Mouse (Mus musculus) forebrain, embryonic 16.5 days (tissue): ENCODE measurements around the gene Sept4. TPM values are rescaled to one million over a fixed set of nuclear protein-coding genes. Genes with fewer than 3 reads are reported as not detected.

ENCODE experiments used
- ATAC-seq: fragments of 200-750 bp; cut with Nextera tagmentation; 2 replicates; pipeline ENCODE4 v1.8.0; 2017; ENCODE audit warnings: mild to moderate bottlenecking, moderate library complexity
- H3K27ac ChIP-seq: fragments of 300-500 bp; sonication (generic); 2 replicates; pipeline ENCODE4 v1.5.1; 2014; ENCODE audit warnings: low read length, control low read depth
- H3K27me3 ChIP-seq: fragments of 300-500 bp; sonication (generic); replicated peaks from 2 replicates; pipeline ENCODE4 v1.6.1; 2014; ENCODE audit warnings: low read length; ENCODE audit not compliant: control insufficient read depth, insufficient read depth
- H3K36me3 ChIP-seq: fragments of 300-500 bp; sonication (generic); 2 replicates; pipeline ENCODE4 v1.6.1; 2014; ENCODE audit not compliant: control insufficient read depth, insufficient read depth
- H3K4me1 ChIP-seq: fragments of 300-500 bp; sonication (generic); replicated peaks from 2 replicates; pipeline ENCODE4 v1.6.1; 2014; ENCODE audit warnings: low read length; ENCODE audit not compliant: control insufficient read depth, insufficient read depth
- H3K4me2 ChIP-seq: fragments of 300-500 bp; sonication (generic); 2 replicates; pipeline ENCODE4 v1.6.1; 2014; ENCODE audit warnings: mild to moderate bottlenecking, low read length, control low read depth
- H3K4me3 ChIP-seq: fragments of 300-500 bp; sonication (generic); replicated peaks from 2 replicates; pipeline ENCODE4 v1.5.1; 2014; ENCODE audit warnings: mild to moderate bottlenecking, low read length, control low read depth
- H3K9ac ChIP-seq: fragments of 300-500 bp; sonication (generic); replicated peaks from 2 replicates; pipeline ENCODE4 v1.6.1; 2014; ENCODE audit warnings: low read depth, low read length, control low read depth
- H3K9me3 ChIP-seq: fragments of 300-500 bp; sonication (generic); 2 replicates; pipeline ENCODE4 v1.6.1; 2016; ENCODE audit warnings: low read length; ENCODE audit not compliant: control insufficient read depth
- WGBS: fragments of 180-500 bp; shearing (Covaris S2); extraction: QIAGEN DNeasy Blood & Tissue Kit; methylation state at CpG from one replicate; pipeline ENCODE4 v1.1.7; 2014; 5-methylcytosine and 5-hydroxymethylcytosine counted together
- polyA plus RNA-seq: library from polyadenylated mRNA; unstranded; fragments of >200 nt; fragmentation: Nextera tagmentation; extraction: Ambion mirVana; gene quantifications from 2 replicates; pipeline ENCODE4 v1.2.1, GENCODE M21; 2015

Gene Sept4
- polyA plus RNA-seq, 1 experiment from 2014 or later = 21.9 TPM

DNA sequence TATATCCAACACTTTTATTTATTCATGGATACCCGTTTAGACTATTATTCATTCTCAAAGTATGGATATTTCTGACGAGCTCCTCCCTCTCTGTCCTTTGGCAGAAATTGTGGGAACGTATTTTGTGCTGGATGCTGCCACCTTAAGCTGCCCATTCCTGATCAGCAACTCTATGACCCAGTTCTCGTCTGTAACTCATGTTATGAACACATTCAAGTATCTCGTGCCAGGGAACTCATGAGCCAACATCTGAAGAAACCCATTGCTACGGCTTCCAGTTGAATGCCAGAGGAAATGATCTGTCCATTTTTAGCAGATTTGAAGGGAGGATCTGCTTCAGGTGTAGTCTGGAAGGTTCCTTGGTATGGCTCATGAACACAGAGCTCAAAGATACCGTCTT lies 45.3 kb downstream of the Sept4 start:
- H3K36me3 ChIP-seq = peaks cover 77% of the 10 kb centered on the region
- ATAC-seq = no peak
- no peak overlapping the region for H3K9ac ChIP-seq
- no peak overlapping the region for H3K27ac ChIP-seq
- no peaks in the 10 kb centered on the region for H3K4me1 ChIP-seq
- H3K4me2 ChIP-seq = no peak overlapping the region
- H3K4me3 ChIP-seq = no peak overlapping the region
- no peaks in the 10 kb centered on the region for H3K27me3 ChIP-seq
- H3K9me3 ChIP-seq = peaks cover 2% of the 10 kb centered on the region
- 92% methylated on average over 7 of the region's 7 CpGs for WGBS

DNA sequence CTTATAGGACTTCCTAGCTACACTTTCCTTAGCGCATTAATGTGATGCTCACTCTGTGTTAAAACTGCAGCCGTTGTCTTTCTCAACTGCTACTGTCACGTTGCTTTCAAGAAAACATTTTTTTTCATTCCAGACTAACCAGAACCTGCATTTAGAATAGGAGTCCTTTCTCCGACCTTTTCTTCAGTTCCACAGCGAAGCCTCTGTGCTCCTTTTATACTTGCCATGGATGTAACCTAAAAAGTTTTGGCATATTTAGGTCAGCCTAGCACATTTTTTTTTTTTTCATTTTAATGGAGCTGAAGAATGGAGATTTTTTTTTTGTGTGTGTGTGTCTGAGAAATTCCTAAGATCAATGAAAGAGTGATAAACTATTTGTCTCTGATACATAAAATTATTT lies 46.8 kb downstream of the Sept4 start:
- Histone ChIP-seq H3K4me1 (no peaks in the 10 kb centered on the region), H3K4me3 (no peak overlapping the region), H3K36me3 (peaks cover 72% of the 10 kb centered on the region), H3K9ac (no peak overlapping the region), H3K27me3 (no peaks in the 10 kb centered on the region), H3K9me3 (peaks cover 2% of the 10 kb centered on the region), H3K4me2 (no peak overlapping the region), H3K27ac (no peak overlapping the region)
- ATAC-seq = no peak
- WGBS = 92% methylated on average over 5 of the region's 5 CpGs

DNA sequence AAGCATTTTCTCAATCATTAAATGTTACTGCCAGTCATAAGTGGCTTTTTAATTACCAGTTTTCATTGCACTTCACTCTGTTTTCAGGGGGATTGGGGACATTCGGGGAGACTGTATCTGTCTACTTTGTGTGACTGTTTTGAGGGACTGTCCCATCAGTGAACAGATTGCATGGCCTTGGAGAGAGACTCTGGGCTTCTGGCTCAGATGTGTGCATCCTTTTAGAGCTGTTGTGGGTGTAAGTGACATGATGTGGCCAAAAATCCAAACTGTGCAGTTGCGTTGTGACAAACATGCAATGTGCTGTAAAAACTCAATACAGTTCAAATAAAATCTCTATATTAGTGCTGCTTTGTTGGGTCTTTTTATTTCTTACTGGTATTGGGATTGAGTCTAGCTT lies 47.2 kb downstream of the Sept4 start:
- Histone ChIP-seq H3K9me3 (peaks cover 2% of the 10 kb centered on the region), H3K9ac (no peak overlapping the region), H3K27ac (no peak overlapping the region), H3K4me2 (no peak overlapping the region), H3K4me1 (no peaks in the 10 kb centered on the region), H3K36me3 (peaks cover 67% of the 10 kb centered on the region), H3K4me3 (no peak overlapping the region), H3K27me3 (no peaks in the 10 kb centered on the region)
- ATAC-seq = no peak
- 98% methylated on average over 2 of the region's 2 CpGs for WGBS

DNA sequence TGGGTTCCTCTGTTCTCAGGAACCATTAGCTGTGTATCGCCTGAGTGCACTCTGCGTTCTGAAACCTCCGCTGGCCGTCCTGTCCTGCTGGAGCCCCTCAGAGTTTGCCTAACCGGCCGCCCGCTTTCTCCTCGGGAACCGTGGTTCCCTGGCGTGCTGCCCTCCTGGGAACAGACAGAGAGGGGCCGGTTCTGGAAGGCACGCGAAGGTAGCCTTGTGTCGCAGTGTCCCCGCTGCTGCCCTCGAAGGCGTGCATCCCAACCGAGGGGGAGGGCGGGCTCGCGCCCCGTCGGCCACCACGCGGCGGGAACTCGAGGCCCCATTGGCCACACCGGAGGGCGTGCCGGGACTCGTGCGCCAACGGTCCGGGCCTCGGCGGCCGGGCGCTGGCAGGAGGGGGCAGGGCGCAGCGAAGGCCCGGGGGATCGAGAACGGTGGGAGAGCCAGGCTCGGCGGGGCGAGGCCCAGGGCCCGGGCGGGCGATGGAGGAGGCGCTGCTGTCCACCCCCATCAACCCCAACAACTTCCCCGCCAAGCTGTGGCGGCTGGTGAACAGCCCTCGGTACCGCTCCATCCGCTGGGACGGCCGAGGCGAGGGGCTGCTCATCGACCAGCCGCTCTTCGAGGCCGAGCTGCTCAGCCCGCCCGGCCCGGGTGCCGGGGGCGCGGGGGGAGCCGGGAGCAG lies 48.2 kb downstream of the Sept4 start, which contains the start of gene Hsf5:
Hsf5 (plus strand) TSS at position 375 of the 685 bp plus-strand sequence.
- 90% methylated on average over 57 of the region's 69 CpGs for WGBS
- Histone ChIP-seq H3K4me1 (no peaks in the 10 kb centered on the region), H3K36me3 (peaks cover 58% of the 10 kb centered on the region), H3K9ac (no peak within 1 kb of the TSS), H3K27me3 (no peaks in the 10 kb centered on the region), H3K27ac (no peak within 1 kb of the TSS), H3K4me2 (no peak within 1 kb of the TSS), H3K9me3 (peaks cover 2% of the 10 kb centered on the region), H3K4me3 (no peak within 1 kb of the TSS)
- no peak for ATAC-seq

DNA sequence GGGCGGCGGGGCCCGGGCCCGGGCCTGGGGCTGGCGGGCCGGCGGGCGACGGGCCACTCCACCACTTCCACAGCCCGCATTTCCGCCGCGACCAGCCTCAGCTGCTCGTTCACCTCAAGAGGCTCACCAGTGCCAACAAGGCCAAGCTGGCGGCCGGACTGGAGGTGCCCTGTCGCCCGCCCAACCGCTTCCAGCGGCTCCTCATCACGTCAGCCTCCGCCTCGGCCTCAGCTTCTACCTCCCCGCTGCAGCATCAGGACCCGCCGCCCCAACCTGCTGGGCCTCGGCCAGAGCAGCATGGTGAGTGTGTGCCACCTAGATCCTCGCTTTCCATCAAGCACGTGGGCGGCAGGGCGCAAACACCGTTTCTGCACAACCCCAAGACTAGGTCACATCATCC lies 48.9 kb downstream of the Sept4 start:
- Histone ChIP-seq H3K36me3 (peaks cover 52% of the 10 kb centered on the region), H3K4me2 (no peak overlapping the region), H3K4me1 (no peaks in the 10 kb centered on the region), H3K9me3 (peaks cover 2% of the 10 kb centered on the region), H3K4me3 (no peak overlapping the region), H3K27ac (no peak overlapping the region), H3K27me3 (no peaks in the 10 kb centered on the region), H3K9ac (no peak overlapping the region)
- ATAC-seq = no peak
- 95% methylated on average over 32 of the region's 32 CpGs for WGBS

DNA sequence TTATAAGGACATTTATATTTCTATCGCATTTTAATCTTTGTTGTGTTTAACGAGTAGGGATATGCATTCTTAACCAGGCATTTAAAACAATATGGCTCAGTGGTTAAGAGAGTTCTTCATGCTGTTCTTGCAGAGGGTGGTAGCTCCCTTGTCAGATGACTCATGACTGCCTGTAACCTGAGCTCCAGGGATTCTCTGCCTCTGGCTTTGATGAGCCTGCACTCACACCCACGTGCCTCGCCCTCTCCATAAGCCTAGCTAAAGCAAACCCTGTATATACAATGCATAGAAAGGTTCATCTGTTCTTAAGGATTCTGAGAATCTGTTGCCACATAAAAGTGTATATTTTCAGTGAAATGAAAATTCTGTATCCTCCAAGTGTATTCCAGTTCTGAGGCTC lies 54.5 kb downstream of the Sept4 start:
- Histone ChIP-seq H3K4me1 (no peaks in the 10 kb centered on the region), H3K4me3 (no peak overlapping the region), H3K4me2 (no peak overlapping the region), H3K9me3 (no peaks in the 10 kb centered on the region), H3K27me3 (no peaks in the 10 kb centered on the region), H3K27ac (no peak overlapping the region), H3K36me3 (peaks cover 12% of the 10 kb centered on the region), H3K9ac (no peak overlapping the region)
- 86% methylated on average over 4 of the region's 4 CpGs for WGBS
- ATAC-seq = no peak

DNA sequence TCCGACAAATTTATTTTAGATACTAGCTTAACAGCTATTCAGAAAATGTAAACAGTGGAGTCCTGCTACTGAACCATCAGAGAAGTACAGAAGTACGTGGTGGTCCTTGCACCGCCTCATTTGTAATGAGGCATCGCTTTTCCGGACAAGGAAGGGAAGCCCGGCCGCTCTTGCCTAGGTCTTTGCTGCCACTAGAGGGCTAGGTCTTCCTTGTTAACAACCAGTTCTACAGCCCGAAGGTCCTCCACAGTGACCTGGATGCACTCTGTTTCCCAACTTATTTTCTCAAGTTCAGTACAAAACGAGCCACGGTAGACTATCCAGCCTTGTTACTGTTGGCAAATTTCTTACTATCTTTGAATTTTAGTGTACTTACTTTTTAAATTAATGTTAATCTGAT lies 61.2 kb downstream of the Sept4 start:
- no peaks in the 10 kb centered on the region for H3K27me3 ChIP-seq

DNA sequence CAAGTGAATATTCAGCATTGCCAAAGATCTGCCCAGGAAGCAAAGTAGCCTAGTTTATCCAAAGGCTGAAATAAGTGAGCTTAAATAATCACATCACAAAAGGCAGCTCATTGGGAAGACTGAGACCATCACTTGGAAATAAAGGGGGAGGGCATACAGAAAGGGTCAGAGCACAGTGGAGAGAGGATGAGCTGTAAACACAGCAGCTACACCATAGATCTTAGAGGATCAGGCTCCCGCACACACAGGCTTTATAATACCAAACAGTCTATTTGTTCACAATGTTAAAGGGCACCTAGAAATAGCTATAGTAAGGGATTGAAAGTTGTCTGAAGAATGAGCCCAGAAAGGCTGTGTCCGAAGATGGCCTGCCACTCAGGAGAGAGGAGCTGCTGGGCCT lies 70.1 kb downstream of the Sept4 start:
- peak overlapping the region; percentile 75 for H3K9ac ChIP-seq
- H3K4me2 ChIP-seq = peak overlapping the region; percentile 76
- H3K36me3 ChIP-seq = 0 out of 2 replicates have a peak, but pooled peaks cover 2% of the 10 kb centered on the region
- ATAC-seq = no peak
- no peaks in the 10 kb centered on the region for H3K27me3 ChIP-seq
- peaks cover 8% of the 10 kb centered on the region for H3K4me1 ChIP-seq
- WGBS = 23% methylated on average over 2 of the region's 2 CpGs
- H3K27ac ChIP-seq = no peak overlapping the region
- H3K9me3 ChIP-seq = no peaks in the 10 kb centered on the region
- peak overlapping the region; percentile 47 for H3K4me3 ChIP-seq

More for the DNA sequence above, 61.2 kb downstream of the Sept4 start:
- Histone ChIP-seq H3K4me1 (no peaks in the 10 kb centered on the region), H3K4me3 (no peak overlapping the region), H3K4me2 (no peak overlapping the region), H3K36me3 (no peaks in the 10 kb centered on the region; the same call in 1 of the 2 replicates), H3K27ac (no peak overlapping the region), H3K9ac (no peak overlapping the region), H3K9me3 (no peaks in the 10 kb centered on the region)
- ATAC-seq = no peak
- WGBS = 35% methylated on average over 10 of the region's 10 CpGs

DNA sequence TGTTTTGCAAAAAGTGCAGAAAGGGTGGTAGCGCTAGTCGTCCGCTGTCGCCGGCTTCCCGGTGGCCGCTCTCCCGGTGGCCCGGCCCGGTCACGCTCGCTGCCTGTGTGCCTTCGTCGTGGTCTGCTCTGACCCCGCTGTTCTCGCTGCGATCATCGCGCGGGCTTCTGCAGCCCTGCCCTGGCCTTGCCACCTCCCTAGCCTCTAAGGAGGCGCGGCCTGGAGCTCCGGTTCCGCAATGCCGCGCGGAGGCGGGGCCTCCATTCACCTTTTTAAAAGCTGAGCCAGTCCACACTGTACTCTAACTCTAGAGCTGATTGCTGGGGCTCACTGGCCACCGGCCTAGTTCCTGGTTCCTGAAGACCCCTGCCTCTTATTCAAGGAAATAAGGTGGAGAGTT lies 70.5 kb downstream of the Sept4 start:
- no peaks in the 10 kb centered on the region for H3K27me3 ChIP-seq
- H3K4me2 ChIP-seq = peak overlapping the region; percentile 76
- H3K9me3 ChIP-seq = no peaks in the 10 kb centered on the region
- WGBS = 1% methylated on average over 29 of the region's 29 CpGs
- H3K4me3 ChIP-seq = peak overlapping the region; percentile 47
- no peak overlapping the region for H3K27ac ChIP-seq
- 0 out of 2 replicates have a peak, but pooled peaks have one; percentile 52 for ATAC-seq
- H3K9ac ChIP-seq = peak overlapping the region; percentile 75
- peaks cover 8% of the 10 kb centered on the region for H3K4me1 ChIP-seq
- 0 out of 2 replicates have a peak, but pooled peaks cover 2% of the 10 kb centered on the region for H3K36me3 ChIP-seq
